Mouse (Mus musculus) urinary bladder, postnatal 4 days (tissue): ENCODE results near the gene Stoml3.
A peak's percentile ranks its signal among the peaks of the same experiment; 100 is the strongest.

Experiments
- DNase-seq, 2 experiments: peaks; one replicate each; pipeline ENCODE4 v3.0.0; 2021 to 2022; ENCODE audit warnings: low spot score in 2 of 2

Gene Stoml3

GRCm38 (mm10) chr3:53488353-53488752, at the start of gene Stoml3:
Stoml3 (plus strand) TSS chr3:53488653.
- DNase-seq = no peak

GRCm38 (mm10) chr3:53445540-53445939, 42.9 kb upstream of the Stoml3 start:
- DNase-seq = peak in 1 of 2 experiments; percentile 17

GRCm38 (mm10) chr3:53446801-53447200, 41.7 kb upstream of the Stoml3 start:
- DNase-seq = peak in 1 of 2 experiments; percentile 50

DNA sequence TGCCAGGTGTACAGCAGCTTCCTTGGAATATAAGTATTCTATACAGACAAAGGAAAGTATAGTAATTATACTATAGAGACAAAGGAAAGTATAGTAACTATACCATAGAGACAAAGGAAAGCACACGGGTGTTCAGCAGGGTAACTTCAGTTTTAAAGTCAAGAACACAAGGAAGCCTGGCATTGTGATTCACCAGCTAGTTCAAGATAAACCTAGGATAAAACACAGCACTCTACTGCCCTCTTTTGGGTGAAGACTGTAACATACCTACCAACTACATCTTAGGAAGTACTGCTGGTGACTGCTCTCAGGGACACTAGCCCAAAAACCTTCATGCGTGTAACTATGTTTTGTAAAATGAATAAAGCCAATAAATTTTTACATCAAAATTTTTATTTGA, 40.2 kb upstream of the Stoml3 start:
- DNase-seq = peak in 1 of 2 experiments; percentile 46

- DNase-seq = peak in 1 of 2 experiments; percentile 50
These were observed 37.8 kb upstream of the Stoml3 start for GRCm38 (mm10) chr3:53450666-53451065.

- DNase-seq = peak; percentile 44 to 58
These were observed 36.1 kb upstream of the Stoml3 start for GRCm38 (mm10) chr3:53452351-53452750.

DNA sequence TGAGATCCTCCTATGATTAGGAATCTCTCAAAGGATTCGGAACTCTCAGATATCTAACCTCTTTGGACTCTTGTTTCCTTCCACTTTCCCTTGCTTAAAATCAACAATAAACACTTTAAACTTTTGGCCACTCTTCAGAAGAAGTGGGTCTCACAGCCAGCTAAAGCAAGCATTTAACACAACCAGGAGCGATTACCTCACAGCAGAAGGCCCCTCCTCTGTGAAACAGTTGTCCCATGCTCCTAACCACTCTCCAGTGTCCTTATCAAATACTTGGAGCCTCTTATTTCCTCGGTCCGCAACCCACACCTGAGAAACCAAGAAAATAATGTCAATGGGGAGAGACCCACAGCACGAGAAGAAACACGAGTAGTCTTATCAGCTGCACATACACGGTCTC, 35.1 kb upstream of the Stoml3 start:
- DNase-seq = peak in 1 of 2 experiments; percentile 8

DNA sequence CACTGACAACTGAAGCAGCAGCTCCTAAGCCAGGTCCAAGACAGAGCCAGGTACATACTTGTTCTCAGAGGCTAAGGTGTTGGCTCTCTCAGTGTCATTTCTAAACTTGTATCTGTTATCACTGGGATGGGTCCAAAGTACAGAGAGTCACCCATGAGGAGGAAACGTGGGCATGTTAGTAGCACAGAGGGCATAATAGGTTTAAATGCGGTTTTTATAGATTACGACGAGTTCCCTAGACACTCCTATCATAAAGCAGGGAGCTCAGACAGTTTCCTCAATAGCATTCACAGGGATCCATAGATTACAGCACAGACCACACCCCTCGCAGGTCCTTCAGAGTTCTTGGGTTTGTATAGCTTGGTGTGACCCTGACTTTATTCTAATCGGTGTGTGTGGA, 34.4 kb upstream of the Stoml3 start:
- no peak for DNase-seq

DNA sequence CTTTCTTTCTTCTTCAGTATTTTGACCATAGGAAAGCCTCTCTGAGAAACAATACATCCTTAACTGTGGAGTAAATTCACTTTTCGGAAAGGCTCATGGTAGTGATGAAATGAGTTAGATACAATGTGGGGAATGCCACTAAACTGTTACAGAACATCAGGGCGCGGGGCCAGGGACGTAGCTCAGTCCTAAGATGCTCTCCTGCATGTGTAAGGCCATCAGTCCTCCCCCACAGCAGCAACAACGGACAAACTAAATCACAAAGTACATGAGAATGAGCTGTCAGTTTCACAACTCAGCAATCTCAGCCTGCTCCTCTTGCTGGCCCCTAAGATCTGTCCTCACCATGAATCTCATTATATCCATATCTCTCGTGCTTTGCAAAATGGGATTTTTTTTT, 33.9 kb upstream of the Stoml3 start:
- DNase-seq = no peak

GRCm38 (mm10) chr3:53454984-53455383, 33.5 kb upstream of the Stoml3 start:
- no peak for DNase-seq

DNA sequence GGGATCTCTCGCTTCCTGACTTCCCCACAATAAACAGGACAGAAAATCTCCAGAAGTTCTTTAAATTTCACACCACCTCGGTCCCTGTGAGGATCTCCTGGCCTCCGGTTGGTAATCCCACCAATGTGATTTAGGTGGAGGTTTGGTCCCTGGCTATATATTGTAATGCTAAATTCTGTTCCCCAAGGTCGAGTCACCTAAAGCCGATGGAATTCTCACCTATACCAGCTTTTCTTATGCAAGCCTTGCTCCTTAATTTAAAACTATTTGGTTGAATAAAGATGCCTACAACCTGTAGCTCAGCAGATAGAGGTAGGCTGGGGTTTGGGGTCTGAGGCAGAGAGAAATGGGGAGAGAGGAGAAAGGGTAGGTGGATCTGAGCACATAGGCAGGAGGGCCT, 30.7 kb upstream of the Stoml3 start:
- DNase-seq = no peak

- no peak for DNase-seq
These were observed 28.3 kb upstream of the Stoml3 start for GRCm38 (mm10) chr3:53460106-53460505.

DNA sequence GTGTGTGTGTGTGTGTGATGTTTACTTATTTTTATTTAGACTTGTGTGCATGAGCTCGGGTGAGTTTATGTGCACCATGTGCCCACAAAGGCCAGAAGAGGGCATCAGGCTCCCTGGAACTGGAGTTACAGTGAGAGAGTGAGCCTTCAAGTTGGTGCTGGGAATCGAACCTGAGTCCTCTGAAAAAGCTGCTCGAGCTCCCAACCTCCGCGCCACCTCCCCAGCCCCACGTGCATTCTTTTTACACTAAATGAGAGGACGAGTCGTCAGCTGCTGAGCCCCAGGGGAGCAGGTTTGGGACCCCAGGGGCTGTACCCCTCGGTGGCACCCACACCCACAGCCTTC, 25.8 kb upstream of the Stoml3 start:
- no peak for DNase-seq

DNA sequence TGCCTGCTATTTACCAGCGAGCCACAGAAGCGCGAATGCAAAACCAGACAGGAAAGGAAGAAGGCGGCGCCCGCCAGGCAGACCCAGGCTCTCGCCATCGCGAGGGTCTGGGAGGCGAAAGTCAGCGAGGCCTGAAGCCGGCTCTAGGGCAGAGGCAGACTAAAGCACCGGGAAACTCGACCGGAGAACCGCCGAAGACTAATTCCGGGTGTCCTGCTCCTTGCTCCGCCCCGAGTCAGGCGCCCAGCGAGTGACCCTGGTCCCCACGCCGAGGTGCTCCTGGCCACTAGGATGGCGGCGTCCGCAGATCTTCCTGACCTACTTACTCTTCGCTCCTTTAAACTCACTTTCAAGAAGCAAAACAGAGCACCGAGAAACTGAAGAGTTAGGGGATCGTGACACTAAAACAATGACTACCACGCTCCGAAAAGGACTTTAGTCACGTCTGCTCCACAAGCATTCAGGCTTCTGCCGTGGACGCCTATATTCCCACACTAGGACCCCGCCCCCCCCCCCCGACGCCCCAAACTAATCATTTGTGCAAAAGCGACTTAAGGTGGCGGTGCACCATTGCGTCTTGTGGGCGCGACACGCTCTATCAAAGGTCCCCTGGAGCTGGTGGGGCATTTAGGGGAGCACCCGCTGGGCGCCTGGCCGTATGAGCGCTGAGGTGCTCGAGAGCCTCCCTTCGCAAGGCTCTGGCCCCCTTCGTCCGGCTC, 25.2 kb upstream of the Stoml3 start, which contains the start of the genes Nhlrc3 and Proser1:
TSS of gene Nhlrc3 (minus strand) at position 287 of the 719 bp plus-strand sequence.
TSS of gene Proser1 (plus strand) at position 621 of the 719 bp plus-strand sequence.
- peak; percentile 94 for DNase-seq

DNA sequence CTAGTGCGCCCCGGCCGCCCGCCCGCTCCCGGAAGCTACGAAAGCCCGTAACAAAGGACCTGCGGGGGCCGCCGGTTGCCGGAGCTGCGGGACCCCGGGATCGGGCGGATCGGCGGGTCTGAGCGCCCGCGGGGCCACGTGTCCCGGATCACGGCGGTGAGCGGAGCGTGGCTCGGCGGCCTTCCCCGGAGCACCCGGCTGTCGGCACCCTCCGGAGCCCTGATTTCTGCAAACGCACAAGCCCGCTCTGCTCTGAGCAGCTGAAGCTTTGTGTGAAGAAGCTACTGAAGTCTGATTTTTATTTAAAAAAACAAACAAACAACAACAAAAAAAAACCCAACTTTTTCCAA, 24.7 kb upstream of the Stoml3 start:
- DNase-seq = no peak

DNA sequence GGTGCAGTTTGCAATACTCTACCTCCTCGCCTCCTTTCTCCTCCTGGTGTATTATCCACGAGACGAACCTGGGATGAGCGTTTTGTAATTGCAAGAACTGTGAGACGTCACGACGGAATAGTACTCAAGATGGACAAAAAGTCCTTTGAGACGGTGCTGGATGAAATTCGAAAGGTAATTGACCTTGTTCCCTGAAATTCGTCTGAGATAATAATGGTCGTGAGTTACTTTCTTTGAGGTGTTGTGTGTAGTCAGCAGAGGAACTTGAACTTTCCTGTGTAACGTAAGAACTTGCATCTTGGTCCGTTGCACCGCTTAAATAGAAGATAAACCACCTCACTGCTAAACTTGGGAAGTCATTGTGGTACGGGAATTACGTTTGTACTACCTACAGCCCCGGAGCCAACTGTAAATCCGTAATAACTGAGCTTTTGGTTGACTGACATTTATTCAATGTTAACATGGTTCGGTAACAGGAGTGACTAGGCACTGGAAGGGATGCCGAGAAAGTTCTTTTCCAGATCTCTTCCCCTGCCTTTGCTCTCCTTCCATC, 24.2 kb upstream of the Stoml3 start:
- no peak for DNase-seq

- no peak for DNase-seq
These were observed 23.1 kb upstream of the Stoml3 start for GRCm38 (mm10) chr3:53465330-53465729.

- DNase-seq = no peak
These were observed 22.0 kb upstream of the Stoml3 start for GRCm38 (mm10) chr3:53466481-53466880.

DNA sequence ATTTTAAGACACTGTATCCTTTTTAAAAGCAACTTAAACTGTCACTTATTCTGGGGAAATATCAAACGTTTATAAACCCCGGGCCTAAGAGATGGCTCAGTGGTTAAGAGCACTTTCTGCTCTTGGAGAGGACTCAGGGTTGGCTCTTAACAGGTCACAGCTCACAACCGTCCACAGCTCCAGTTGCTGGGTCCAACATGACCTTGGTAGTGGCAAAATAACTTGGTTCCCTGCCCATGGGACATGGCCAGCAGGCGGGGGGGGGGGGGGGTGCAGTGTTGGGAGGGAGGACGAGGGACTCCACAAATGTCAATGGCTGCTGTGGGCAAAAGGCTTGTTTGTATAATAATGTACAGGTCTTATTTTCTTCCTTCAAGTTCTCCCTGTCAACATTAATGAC, 21.1 kb upstream of the Stoml3 start:
- DNase-seq = no peak

GRCm38 (mm10) chr3:53469650-53470049, 18.8 kb upstream of the Stoml3 start:
- no peak for DNase-seq

DNA sequence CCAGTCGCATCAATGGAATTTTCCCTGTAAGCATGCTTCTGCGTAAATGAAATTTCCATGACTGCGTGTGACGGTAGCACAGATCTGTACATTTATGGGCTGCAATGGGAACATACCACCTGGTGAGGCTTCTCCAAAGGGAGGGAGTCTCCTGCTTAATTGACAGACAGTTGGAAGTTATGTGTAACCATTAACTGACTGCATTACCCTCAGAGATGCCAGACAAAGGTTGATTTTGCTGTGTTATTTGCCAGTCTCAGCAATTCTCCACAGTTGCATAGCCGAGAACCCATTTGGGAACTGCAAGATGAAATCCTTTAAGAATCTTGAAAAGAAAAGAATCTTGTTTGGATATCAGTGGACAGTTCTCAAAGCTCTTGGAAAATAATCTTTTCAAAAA, 16.4 kb upstream of the Stoml3 start:
- DNase-seq = no peak

- no peak for DNase-seq
These were observed 14.3 kb upstream of the Stoml3 start for GRCm38 (mm10) chr3:53474179-53474578.

GRCm38 (mm10) chr3:53475889-53476288, 12.6 kb upstream of the Stoml3 start:
- no peak for DNase-seq

DNA sequence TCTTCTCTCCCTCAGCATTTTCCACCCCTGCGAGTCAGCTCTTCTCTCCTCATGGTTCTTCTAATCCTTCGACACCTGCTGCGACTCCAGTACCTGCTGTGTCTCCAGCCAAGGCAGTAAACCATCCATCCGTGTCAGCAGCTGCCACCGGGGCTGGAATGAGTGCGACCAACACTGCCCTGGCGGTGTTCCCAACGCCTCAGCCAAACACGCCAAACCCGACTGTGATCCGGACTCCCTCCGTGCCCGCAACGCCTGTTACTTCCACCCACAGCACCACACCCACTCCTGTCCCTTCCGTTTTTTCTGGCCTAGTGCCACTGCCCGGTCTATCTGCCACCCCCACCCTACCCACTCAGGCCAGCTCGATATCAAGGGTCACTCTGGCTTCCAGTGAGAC, 11.0 kb upstream of the Stoml3 start:
- peak in 1 of 2 experiments; percentile 65 for DNase-seq
